In genomic region chr2:62715260-62715659, GRCm38 (mm10) we compare ENCODE assay signal across 15 mouse cellular contexts.
"Had no signal": no experiment of that assay in that cellular context is flagged by ENCODE, and none has a peak within 500 bp of the region (broad histone marks: within the 10 kb centered on the region; RNA-seq: fewer than 3 reads in every experiment).

No protein-coding gene starts in this region.

- H3K4me1 ChIP-seq: neural tube, embryonic 13.5 days; neural tube, embryonic 15.5 days; stomach, embryonic 15.5 days had no signal

- H3K27ac ChIP-seq: neural tube, embryonic 13.5 days; neural tube, embryonic 15.5 days; stomach, embryonic 15.5 days; stomach, postnatal 0 days had no signal

- H3K9ac ChIP-seq: neural tube, embryonic 13.5 days; neural tube, embryonic 15.5 days; stomach, embryonic 15.5 days had no signal

- DNase-seq: retina, postnatal 1 day; right cerebral cortex, adult 18-20 months; right cerebral cortex, postnatal 14 days; right cerebral cortex, postnatal 25 days; right cerebral cortex, postnatal 4 days; thymus, adult 18-20 months; thymus, adult 2 months; thymus, postnatal 14 days; thymus, postnatal 25 days; thymus, postnatal 36 days; thymus, postnatal 4 days had no signal

- H3K27me3 ChIP-seq: neural tube, embryonic 13.5 days; neural tube, embryonic 15.5 days; stomach, embryonic 15.5 days had no signal

- H3K4me2 ChIP-seq: neural tube, embryonic 13.5 days; neural tube, embryonic 15.5 days; stomach, embryonic 15.5 days had no signal

- H3K36me3 ChIP-seq: stomach, embryonic 15.5 days had no signal

- H3K9me3 ChIP-seq: neural tube, embryonic 13.5 days; neural tube, embryonic 15.5 days; stomach, embryonic 15.5 days had no signal

- H3K4me3 ChIP-seq: neural tube, embryonic 13.5 days; neural tube, embryonic 15.5 days; stomach, embryonic 15.5 days had no signal
